Mouse (Mus musculus): ENCODE data around the gene Apoc3.

DNA sequence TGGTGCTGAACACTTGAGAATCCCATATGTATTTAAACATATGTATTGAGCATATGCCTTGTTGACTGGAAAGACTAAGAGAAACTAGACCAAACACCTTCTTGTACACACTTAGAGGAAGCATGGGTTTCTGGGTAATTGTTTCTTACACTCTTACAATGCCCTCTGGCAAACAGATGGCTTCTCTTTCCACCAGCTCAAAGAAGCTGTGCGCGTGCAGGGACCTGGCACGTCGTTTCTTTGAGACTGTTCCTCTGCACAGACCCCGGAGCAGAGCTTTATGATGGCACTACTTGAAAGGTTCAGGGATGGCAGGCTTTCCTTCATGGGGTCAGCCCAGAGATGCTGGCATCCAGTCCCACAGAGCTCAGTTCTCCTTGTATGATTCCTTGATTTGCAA lies 46.5 kb downstream of the Apoc3 start:
- TF ChIP-seq CTCF (IDR thresholded peaks at IDR 0.05; ENCODE audit: low read depth) (no peak), EP300 (IDR thresholded peaks at IDR 0.05; ENCODE audit: low read depth) (no peak)

Data from heart, postnatal 0 days (tissue).